Mouse (Mus musculus): ENCODE results near the gene Pik3c2b.

GRCm38 (mm10) chr1:133121246-133121645, 75.8 kb downstream of the Pik3c2b start:
- TF ChIP-seq CTCF (IDR thresholded peaks at IDR 0.05; ENCODE audit: control insufficient read depth, insufficient read depth, insufficient replicate concordance, low read depth, low read length) (no peak), POLR2A (IDR thresholded peaks at IDR 0.05; ENCODE audit: control insufficient read depth, low read depth, low read length) (no peak)
